Mouse (Mus musculus): ENCODE results near the gene Kif26b. TPM values are rescaled to one million over a fixed set of nuclear protein-coding genes. Genes with fewer than 3 reads are reported as not detected.

Gene Kif26b
- polyA plus RNA-seq, 1 experiment from 2014 or later = 8.1 TPM

DNA sequence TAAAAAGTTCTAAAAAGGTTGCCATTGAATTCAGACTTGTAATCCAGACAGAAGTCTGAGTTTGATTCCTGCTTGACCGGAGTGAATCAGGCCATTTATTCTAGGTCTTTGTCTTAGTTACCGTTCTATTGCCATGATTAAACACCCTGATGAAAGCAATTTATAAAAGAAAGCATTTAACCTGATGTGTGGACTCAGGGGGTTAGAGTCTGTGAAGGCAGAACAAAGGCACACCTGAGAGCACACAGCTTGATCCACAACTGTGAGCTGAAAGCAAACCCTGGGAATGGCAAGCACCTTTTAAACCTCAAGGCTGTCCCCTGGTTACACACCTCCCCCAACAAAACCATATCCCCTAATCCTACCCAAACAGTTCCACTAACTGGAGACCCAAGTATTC, 32.7 kb upstream of the Kif26b start:
- 83% methylated on average over 2 of the region's 2 CpGs for WGBS
- no peak for ATAC-seq (ENCODE audit: low read depth)

DNA sequence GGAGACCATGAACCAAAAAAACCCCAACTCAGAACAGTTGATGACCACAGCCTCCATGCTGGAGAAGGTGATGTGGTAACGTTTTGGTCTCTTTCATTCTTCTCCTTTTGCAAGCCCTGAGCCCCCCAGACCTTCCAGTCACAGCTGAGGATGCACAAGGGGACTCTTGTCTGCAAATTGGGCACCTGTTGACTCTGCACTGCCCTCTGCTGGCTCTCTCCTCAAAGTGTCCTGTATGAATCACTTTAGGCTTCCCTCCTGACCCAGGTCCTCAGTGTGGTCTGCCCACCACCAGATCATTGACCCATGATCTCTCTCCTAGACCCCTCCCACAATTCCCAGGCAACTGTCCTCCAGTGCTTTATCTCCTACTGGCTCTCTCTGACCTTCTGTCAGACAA, 32.1 kb upstream of the Kif26b start:
- 50% methylated on average over 1 of the region's 1 CpGs for WGBS
- ATAC-seq (ENCODE audit: low read depth) = no peak
- no peaks in the 10 kb centered on the region for H3K9me3 ChIP-seq (ENCODE audit: control insufficient read depth, low read length)
- no peaks in the 10 kb centered on the region for H3K27me3 ChIP-seq (replicated peaks; ENCODE audit: control insufficient read depth, insufficient read depth, low read length)
- H3K4me2 ChIP-seq (ENCODE audit: low read depth, low read length) = no peak overlapping the region
- H3K27ac ChIP-seq (replicated peaks; ENCODE audit: low read depth, low read length) = no peak overlapping the region
- H3K36me3 ChIP-seq (ENCODE audit: control insufficient read depth, insufficient read depth, low read length) = no peaks in the 10 kb centered on the region
- H3K4me1 ChIP-seq (ENCODE audit: control insufficient read depth, insufficient read depth, low read length) = no peaks in the 10 kb centered on the region
- H3K4me3 ChIP-seq (ENCODE audit: low read depth, low read length) = no peak overlapping the region
- DNase-seq (ENCODE audit: low spot score) = no peak
- no peak overlapping the region for H3K9ac ChIP-seq (ENCODE audit: low read depth, low read length)

More for the DNA sequence above, 32.7 kb upstream of the Kif26b start:
- Histone ChIP-seq H3K27me3 (replicated peaks; ENCODE audit: control insufficient read depth, insufficient read depth, low read length) (no peaks in the 10 kb centered on the region), H3K4me3 (ENCODE audit: low read depth, low read length) (no peak overlapping the region), H3K9ac (ENCODE audit: low read depth, low read length) (no peak overlapping the region), H3K36me3 (ENCODE audit: control insufficient read depth, insufficient read depth, low read length) (no peaks in the 10 kb centered on the region), H3K27ac (replicated peaks; ENCODE audit: low read depth, low read length) (no peak overlapping the region), H3K9me3 (ENCODE audit: control insufficient read depth, low read length) (no peaks in the 10 kb centered on the region), H3K4me1 (ENCODE audit: control insufficient read depth, insufficient read depth, low read length) (no peaks in the 10 kb centered on the region), H3K4me2 (ENCODE audit: low read depth, low read length) (no peak overlapping the region)
- DNase-seq (ENCODE audit: low spot score) = no peak

- Histone ChIP-seq H3K9ac (ENCODE audit: low read depth, low read length) (no peak overlapping the region), H3K27me3 (replicated peaks; ENCODE audit: control insufficient read depth, insufficient read depth, low read length) (no peaks in the 10 kb centered on the region), H3K9me3 (ENCODE audit: control insufficient read depth, low read length) (no peaks in the 10 kb centered on the region), H3K27ac (replicated peaks; ENCODE audit: low read depth, low read length) (no peak overlapping the region), H3K4me3 (ENCODE audit: low read depth, low read length) (no peak overlapping the region), H3K4me2 (ENCODE audit: low read depth, low read length) (no peak overlapping the region), H3K36me3 (ENCODE audit: control insufficient read depth, insufficient read depth, low read length) (no peaks in the 10 kb centered on the region), H3K4me1 (ENCODE audit: control insufficient read depth, insufficient read depth, low read length) (no peaks in the 10 kb centered on the region)
- whole genome bisulfite sequencing = 89% methylated on average over 8 of the region's 8 CpGs
- no peak for DNase-seq (ENCODE audit: low spot score)
- ATAC-seq (ENCODE audit: low read depth) = no peak
Observed at GRCm38 (mm10) chr1:178506938-178507337, 22.0 kb upstream of the Kif26b start.

- ATAC-seq (ENCODE audit: low read depth) = no peak
- no peak overlapping the region for H3K27ac ChIP-seq (replicated peaks; ENCODE audit: low read depth, low read length)
- no peak overlapping the region for H3K4me2 ChIP-seq (ENCODE audit: low read depth, low read length)
- no peaks in the 10 kb centered on the region for H3K27me3 ChIP-seq (replicated peaks; ENCODE audit: control insufficient read depth, insufficient read depth, low read length)
- no peaks in the 10 kb centered on the region for H3K36me3 ChIP-seq (ENCODE audit: control insufficient read depth, insufficient read depth, low read length)
- DNase-seq (ENCODE audit: low spot score) = no peak
- H3K4me3 ChIP-seq (ENCODE audit: low read depth, low read length) = no peak overlapping the region
- H3K9ac ChIP-seq (ENCODE audit: low read depth, low read length) = no peak overlapping the region
- H3K4me1 ChIP-seq (ENCODE audit: control insufficient read depth, insufficient read depth, low read length) = no peaks in the 10 kb centered on the region
- 49% methylated on average over 7 of the region's 7 CpGs for WGBS
- H3K9me3 ChIP-seq (ENCODE audit: control insufficient read depth, low read length) = no peaks in the 10 kb centered on the region
Observed at GRCm38 (mm10) chr1:178512323-178513031, 16.4 kb upstream of the Kif26b start.

GRCm38 (mm10) chr1:178513954-178514353, 15.0 kb upstream of the Kif26b start:
- no peak for ATAC-seq (ENCODE audit: low read depth)
- no peaks in the 10 kb centered on the region for H3K4me1 ChIP-seq (ENCODE audit: control insufficient read depth, insufficient read depth, low read length)
- 20% methylated on average over 4 of the region's 8 CpGs for WGBS
- no peak overlapping the region for H3K9ac ChIP-seq (ENCODE audit: low read depth, low read length)
- H3K27ac ChIP-seq (replicated peaks; ENCODE audit: low read depth, low read length) = no peak overlapping the region
- H3K27me3 ChIP-seq (replicated peaks; ENCODE audit: control insufficient read depth, insufficient read depth, low read length) = no peaks in the 10 kb centered on the region
- H3K4me2 ChIP-seq (ENCODE audit: low read depth, low read length) = no peak overlapping the region
- H3K36me3 ChIP-seq (ENCODE audit: control insufficient read depth, insufficient read depth, low read length) = no peaks in the 10 kb centered on the region
- no peak for DNase-seq (ENCODE audit: low spot score)
- H3K9me3 ChIP-seq (ENCODE audit: control insufficient read depth, low read length) = no peaks in the 10 kb centered on the region
- H3K4me3 ChIP-seq (ENCODE audit: low read depth, low read length) = no peak overlapping the region

- WGBS = 80% methylated on average over 2 of the region's 2 CpGs
- Histone ChIP-seq H3K9me3 (ENCODE audit: control insufficient read depth, low read length) (no peaks in the 10 kb centered on the region), H3K27ac (replicated peaks; ENCODE audit: low read depth, low read length) (no peak overlapping the region), H3K27me3 (replicated peaks; ENCODE audit: control insufficient read depth, insufficient read depth, low read length) (no peaks in the 10 kb centered on the region), H3K9ac (ENCODE audit: low read depth, low read length) (no peak overlapping the region), H3K4me3 (ENCODE audit: low read depth, low read length) (no peak overlapping the region), H3K36me3 (ENCODE audit: control insufficient read depth, insufficient read depth, low read length) (no peaks in the 10 kb centered on the region), H3K4me2 (ENCODE audit: low read depth, low read length) (no peak overlapping the region), H3K4me1 (ENCODE audit: control insufficient read depth, insufficient read depth, low read length) (no peaks in the 10 kb centered on the region)
- DNase-seq (ENCODE audit: low spot score) (no peak), ATAC-seq (ENCODE audit: low read depth) (no peak)
Observed at GRCm38 (mm10) chr1:178515839-178516238, 13.1 kb upstream of the Kif26b start.

GRCm38 (mm10) chr1:178522389-178522788, 6.5 kb upstream of the Kif26b start:
- peaks cover 7% of the 10 kb centered on the region; the same call in 1 of the 2 replicates for H3K4me1 ChIP-seq (ENCODE audit: control insufficient read depth, insufficient read depth, low read length)
- 77% methylated on average over 5 of the region's 5 CpGs for WGBS
- no peaks in the 10 kb centered on the region for H3K36me3 ChIP-seq (ENCODE audit: control insufficient read depth, insufficient read depth, low read length)
- H3K4me2 ChIP-seq (ENCODE audit: low read depth, low read length) = no peak overlapping the region
- 0 out of 2 replicates have a peak, but pooled peaks cover 4% of the 10 kb centered on the region for H3K9me3 ChIP-seq (ENCODE audit: control insufficient read depth, low read length)
- H3K4me3 ChIP-seq (ENCODE audit: low read depth, low read length) = no peak overlapping the region
- ATAC-seq (ENCODE audit: low read depth) (no peak), DNase-seq (ENCODE audit: low spot score) (no peak)
- H3K27me3 ChIP-seq (replicated peaks; ENCODE audit: control insufficient read depth, insufficient read depth, low read length) = no peaks in the 10 kb centered on the region
- H3K9ac ChIP-seq (ENCODE audit: low read depth, low read length) = no peak overlapping the region
- H3K27ac ChIP-seq (replicated peaks; ENCODE audit: low read depth, low read length) = no peak overlapping the region

- Histone ChIP-seq H3K9me3 (ENCODE audit: control insufficient read depth, low read length) (0 out of 2 replicates have a peak, but pooled peaks cover 4% of the 10 kb centered on the region), H3K27ac (replicated peaks; ENCODE audit: low read depth, low read length) (no peak overlapping the region), H3K27me3 (replicated peaks; ENCODE audit: control insufficient read depth, insufficient read depth, low read length) (no peaks in the 10 kb centered on the region), H3K9ac (ENCODE audit: low read depth, low read length) (no peak overlapping the region), H3K4me2 (ENCODE audit: low read depth, low read length) (no peak overlapping the region), H3K36me3 (ENCODE audit: control insufficient read depth, insufficient read depth, low read length) (no peaks in the 10 kb centered on the region), H3K4me3 (ENCODE audit: low read depth, low read length) (no peak overlapping the region), H3K4me1 (ENCODE audit: control insufficient read depth, insufficient read depth, low read length) (peaks cover 7% of the 10 kb centered on the region; the same call in 1 of the 2 replicates)
- DNase-seq (ENCODE audit: low spot score) (peak; percentile 29), ATAC-seq (ENCODE audit: low read depth) (no peak)
- WGBS = 23% methylated on average over 5 of the region's 5 CpGs
Observed at GRCm38 (mm10) chr1:178523152-178523551, 5.8 kb upstream of the Kif26b start.

GRCm38 (mm10) chr1:178527185-178527546, 1.8 kb upstream of the Kif26b start:
- Histone ChIP-seq H3K9ac (ENCODE audit: low read depth, low read length) (peak overlapping the region; percentile 48; the same call in 1 of the 2 replicates), H3K4me3 (ENCODE audit: low read depth, low read length) (peak overlapping the region; percentile 74), H3K36me3 (ENCODE audit: control insufficient read depth, insufficient read depth, low read length) (no peaks in the 10 kb centered on the region), H3K4me1 (ENCODE audit: control insufficient read depth, insufficient read depth, low read length) (peaks cover 7% of the 10 kb centered on the region), H3K27ac (replicated peaks; ENCODE audit: low read depth, low read length) (peak overlapping the region; percentile 89), H3K27me3 (replicated peaks; ENCODE audit: control insufficient read depth, insufficient read depth, low read length) (no peaks in the 10 kb centered on the region), H3K4me2 (ENCODE audit: low read depth, low read length) (peak overlapping the region; percentile 100), H3K9me3 (ENCODE audit: control insufficient read depth, low read length) (0 out of 2 replicates have a peak, but pooled peaks cover 4% of the 10 kb centered on the region)
- WGBS = under 1% methylated on average over 21 of the region's 21 CpGs
- DNase-seq (ENCODE audit: low spot score) (peak; percentile 93), ATAC-seq (ENCODE audit: low read depth) (0 out of 2 replicates have a peak, but pooled peaks have one; percentile 10)

Measured in embryonic facial prominence, embryonic 14.5 days (tissue).